Comparison of ENCODE assay signal across 26 mouse cellular contexts in genomic region chr8:49236822-49237071, GRCm38 (mm10).
DNase-seq lines count a peak whose midpoint lies in the region; ATAC-seq lines count a peak whose summit lies in the region.
"Had no signal": no experiment of that assay in that cellular context is flagged by ENCODE, and none has a peak within 500 bp of the region (broad histone marks: within the 10 kb centered on the region; RNA-seq: fewer than 3 reads in every experiment).

No protein-coding gene starts in this region.

- ATAC-seq in forebrain, embryonic 16.5 days = no peak
- peak; percentile 51; the same call in 1 of the 2 replicates for ATAC-seq in hindbrain, embryonic 11.5 days (ENCODE audit: low FRiP score)
- no peak for ATAC-seq in hindbrain, embryonic 16.5 days
- ATAC-seq in neural tube, embryonic 12.5 days (ENCODE audit: low FRiP score, low read depth) = peak; percentile 61; the same call in 1 of the 2 replicates
- ATAC-seq: activated CD4-positive, CD25-positive, alpha-beta regulatory T cell, adult 4 months; intestine, embryonic 16.5 days had no signal

- H3K27me3 ChIP-seq in forebrain, embryonic 10.5 days (ENCODE audit: poor library complexity, severe bottlenecking) = peaks cover 47% of the 10 kb centered on the region
- no peaks in the 10 kb centered on the region for H3K27me3 ChIP-seq in forebrain, embryonic 16.5 days (replicated peaks; ENCODE audit: control insufficient read depth, insufficient read depth, low read length)
- no peaks in the 10 kb centered on the region for H3K27me3 ChIP-seq in hindbrain, embryonic 11.5 days (ENCODE audit: control insufficient read depth, insufficient read depth, low read length)
- no peaks in the 10 kb centered on the region for H3K27me3 ChIP-seq in hindbrain, embryonic 16.5 days (replicated peaks; ENCODE audit: control insufficient read depth, insufficient read depth, low read length)
- H3K27me3 ChIP-seq in neural tube, embryonic 12.5 days (replicated peaks) = no peaks in the 10 kb centered on the region
- H3K27me3 ChIP-seq: CH12.LX had no signal

- no peak overlapping the region for H3K4me3 ChIP-seq in forebrain, embryonic 10.5 days
- no peak overlapping the region for H3K4me3 ChIP-seq in forebrain, embryonic 16.5 days (replicated peaks; ENCODE audit: low read length)
- H3K4me3 ChIP-seq in hindbrain, embryonic 11.5 days (ENCODE audit: low read depth, low read length) = no peak overlapping the region
- H3K4me3 ChIP-seq in hindbrain, embryonic 16.5 days (ENCODE audit: low read length) = no peak overlapping the region
- H3K4me3 ChIP-seq in neural tube, embryonic 12.5 days = no peak overlapping the region
- H3K4me3 ChIP-seq: erythroblast, embryonic 14.5 days; myocyte had no signal

- H3K36me3 ChIP-seq in forebrain, embryonic 10.5 days (replicated peaks) = no peaks in the 10 kb centered on the region
- H3K36me3 ChIP-seq in forebrain, embryonic 16.5 days (ENCODE audit: control insufficient read depth, insufficient read depth) = no peaks in the 10 kb centered on the region
- H3K36me3 ChIP-seq in hindbrain, embryonic 11.5 days (ENCODE audit: control insufficient read depth, insufficient read depth, low read length) = no peaks in the 10 kb centered on the region
- no peaks in the 10 kb centered on the region for H3K36me3 ChIP-seq in hindbrain, embryonic 16.5 days (ENCODE audit: control insufficient read depth, insufficient read depth, low read length)
- no peaks in the 10 kb centered on the region for H3K36me3 ChIP-seq in neural tube, embryonic 12.5 days

- H3K9me3 ChIP-seq in forebrain, embryonic 10.5 days = no peaks in the 10 kb centered on the region
- H3K9me3 ChIP-seq in forebrain, embryonic 16.5 days (ENCODE audit: control insufficient read depth, low read length) = no peaks in the 10 kb centered on the region
- no peaks in the 10 kb centered on the region for H3K9me3 ChIP-seq in hindbrain, embryonic 11.5 days (ENCODE audit: control insufficient read depth, low read length)
- H3K9me3 ChIP-seq in hindbrain, embryonic 16.5 days (ENCODE audit: control insufficient read depth, low read length) = no peaks in the 10 kb centered on the region
- H3K9me3 ChIP-seq in neural tube, embryonic 12.5 days = no peaks in the 10 kb centered on the region

- WGBS in forebrain, embryonic 10.5 days = 69% methylated on average over 4 of the region's 4 CpGs
- 18% methylated on average over 4 of the region's 4 CpGs for WGBS in forebrain, embryonic 16.5 days
- 43% methylated on average over 4 of the region's 4 CpGs for WGBS in hindbrain, embryonic 11.5 days
- WGBS in hindbrain, embryonic 16.5 days = 38% methylated on average over 4 of the region's 4 CpGs
- WGBS in neural tube, embryonic 12.5 days = 48% methylated on average over 4 of the region's 4 CpGs

- H3K27ac ChIP-seq in forebrain, embryonic 10.5 days = 0 out of 2 replicates have a peak overlapping the region, but pooled peaks have one; percentile 20
- no peak overlapping the region for H3K27ac ChIP-seq in forebrain, embryonic 16.5 days (ENCODE audit: low read length)
- peak overlapping the region; percentile 27; the same call in 1 of the 2 replicates for H3K27ac ChIP-seq in hindbrain, embryonic 11.5 days (ENCODE audit: low read depth, low read length)
- no peak overlapping the region for H3K27ac ChIP-seq in hindbrain, embryonic 16.5 days (ENCODE audit: low read depth, low read length)
- H3K27ac ChIP-seq in neural tube, embryonic 12.5 days = no peak overlapping the region
- H3K27ac ChIP-seq: liver, embryonic 14.5 days had no signal

- DNase-seq in forebrain, embryonic 10.5 days (ENCODE audit: extremely low spot score, low spot score) = no peak
- no peak for DNase-seq in hindbrain, embryonic 11.5 days (ENCODE audit: low spot score)
- no peak for DNase-seq in neural tube, embryonic 10.5 days (ENCODE audit: extremely low spot score, low spot score)
- DNase-seq in layer of hippocampus, postnatal 25 days (ENCODE audit: extremely low spot score in 1 of 2, low spot score in 1 of 2) = no peak
- DNase-seq: adrenal gland, adult 2 months; cerebellum, adult 2 months; cerebellum, postnatal 14 days; gastrocnemius, postnatal 14 days; heart, postnatal 14 days; kidney, adult 9 months; kidney, postnatal 10 days; liver; lung, adult 2 months; lung, postnatal 10 days; right cerebral cortex, adult 18-20 months; spleen, adult 18-20 months; thymus, postnatal 14 days had no signal

- H3K4me2 ChIP-seq in forebrain, embryonic 16.5 days (ENCODE audit: low read length) = no peak overlapping the region
- no peak overlapping the region for H3K4me2 ChIP-seq in hindbrain, embryonic 11.5 days (replicated peaks; ENCODE audit: low read depth, low read length)
- no peak overlapping the region for H3K4me2 ChIP-seq in hindbrain, embryonic 16.5 days (ENCODE audit: low read length)
- no peak overlapping the region for H3K4me2 ChIP-seq in neural tube, embryonic 12.5 days (replicated peaks)

- no peak overlapping the region for H3K9ac ChIP-seq in forebrain, embryonic 16.5 days (replicated peaks; ENCODE audit: low read depth, low read length)
- H3K9ac ChIP-seq in hindbrain, embryonic 11.5 days (ENCODE audit: low read depth, low read length) = no peak overlapping the region
- H3K9ac ChIP-seq in hindbrain, embryonic 16.5 days (ENCODE audit: low read depth, low read length) = no peak overlapping the region
- H3K9ac ChIP-seq in neural tube, embryonic 12.5 days = no peak overlapping the region
- H3K9ac ChIP-seq: liver, embryonic 14.5 days had no signal

- peaks cover 17% of the 10 kb centered on the region for H3K4me1 ChIP-seq in forebrain, embryonic 10.5 days
- peaks cover 7% of the 10 kb centered on the region for H3K4me1 ChIP-seq in forebrain, embryonic 16.5 days (replicated peaks; ENCODE audit: control insufficient read depth, insufficient read depth, low read length)
- H3K4me1 ChIP-seq in hindbrain, embryonic 11.5 days (replicated peaks; ENCODE audit: control insufficient read depth, insufficient read depth, low read length) = no peaks in the 10 kb centered on the region
- H3K4me1 ChIP-seq in hindbrain, embryonic 16.5 days (ENCODE audit: control insufficient read depth, insufficient read depth, low read depth, low read length) = no peaks in the 10 kb centered on the region
- peaks cover 8% of the 10 kb centered on the region; the same call in 1 of the 2 replicates for H3K4me1 ChIP-seq in neural tube, embryonic 12.5 days

Comparison
In these comparisons a context has a peak if more than half of its experiments do, and no peak if none do; other contexts are left out.
1. H3K27ac ChIP-seq: peak in forebrain, embryonic 10.5 days (single experiment) and hindbrain, embryonic 11.5 days (single experiment); none in forebrain, embryonic 16.5 days (single experiment), hindbrain, embryonic 16.5 days (single experiment) and neural tube, embryonic 12.5 days (single experiment).
2. ATAC-seq: peak in hindbrain, embryonic 11.5 days (single experiment) and neural tube, embryonic 12.5 days (single experiment); none in forebrain, embryonic 16.5 days (single experiment) and hindbrain, embryonic 16.5 days (single experiment).